Mouse (Mus musculus): ENCODE data around the gene Gfra1. TPM values are rescaled to one million over a fixed set of nuclear protein-coding genes. Genes with fewer than 3 reads are reported as not detected.

Gene Gfra1
- polyA plus RNA-seq, 2 experiments from 2014 or later = 1.1 to 1.7 TPM

DNA sequence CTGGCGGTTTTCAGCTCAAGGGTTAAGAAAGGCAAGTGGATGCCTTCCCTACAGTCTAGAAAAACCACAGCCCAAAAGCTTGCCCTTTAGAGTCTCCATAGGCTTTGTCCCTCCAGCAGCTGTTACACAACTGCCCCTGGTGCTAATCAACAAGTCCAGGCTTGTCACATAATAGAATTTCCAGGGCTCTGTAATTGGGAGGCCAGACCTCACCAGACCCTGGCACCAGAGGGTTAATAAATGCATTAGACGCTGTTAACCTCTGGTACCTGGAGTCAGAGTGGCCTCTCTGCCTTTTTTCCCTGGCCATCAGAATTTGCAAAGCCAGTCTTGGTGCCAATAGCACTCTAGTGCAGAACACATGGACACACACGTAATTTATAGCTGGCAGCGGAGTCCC lies 211.6 kb downstream of the Gfra1 start:
- no peak for ATAC-seq

DNA sequence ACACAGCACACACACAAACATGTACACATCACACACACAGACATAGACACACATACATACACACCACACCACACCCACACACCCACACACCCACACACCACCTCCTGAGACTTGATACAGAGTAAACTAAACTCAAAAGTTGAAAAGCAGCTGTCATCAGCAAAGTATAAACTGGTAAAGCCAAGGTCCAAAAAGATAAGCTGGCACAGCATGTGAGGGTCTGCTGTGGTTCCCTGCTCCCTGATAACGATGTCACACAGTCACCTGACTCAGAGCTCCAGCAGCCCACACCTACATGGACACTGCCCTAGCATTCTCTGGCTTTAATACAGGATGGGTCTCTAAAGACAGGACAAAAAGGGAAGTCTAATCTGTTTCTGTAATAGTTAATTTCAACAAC lies 212.1 kb downstream of the Gfra1 start:
- ATAC-seq = no peak

DNA sequence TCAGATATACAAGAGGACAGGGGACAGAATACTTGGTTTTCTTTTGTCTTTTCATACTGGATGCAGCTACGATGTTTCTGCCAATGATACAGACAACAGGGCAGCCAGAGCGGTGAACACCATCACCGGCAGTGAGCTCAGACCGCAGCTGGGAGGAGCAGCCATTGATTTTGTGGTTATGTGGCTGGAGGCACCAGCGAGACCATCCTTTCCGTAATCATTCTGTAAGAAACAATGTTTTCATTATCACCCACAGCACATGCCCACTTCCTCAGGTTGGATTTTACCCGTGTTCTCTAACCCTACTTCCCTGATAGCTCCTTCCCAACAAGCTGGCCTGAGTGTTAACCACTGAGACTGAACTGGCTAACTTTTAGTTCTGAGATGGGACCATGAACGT lies 217.4 kb downstream of the Gfra1 start:
- ATAC-seq = no peak

DNA sequence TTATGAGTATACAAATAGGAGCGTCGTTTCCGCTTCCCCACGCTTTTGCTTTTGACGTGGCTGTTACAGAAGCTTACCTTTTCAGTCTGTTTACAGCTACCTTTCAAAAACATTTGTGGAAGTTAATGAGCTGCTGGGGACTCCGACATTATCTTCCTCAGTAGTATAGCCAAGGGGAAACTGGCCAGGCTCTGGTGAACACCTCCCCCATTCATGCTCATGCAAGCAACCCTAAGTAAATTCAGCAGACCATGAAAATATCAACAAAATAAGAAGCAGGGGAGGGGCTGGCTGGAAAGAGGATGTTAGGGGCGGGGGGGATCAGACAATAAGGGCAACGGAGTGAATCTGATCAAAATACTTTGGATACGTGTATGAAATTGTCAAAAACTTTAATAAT lies 228.0 kb downstream of the Gfra1 start:
- no peak for ATAC-seq

DNA sequence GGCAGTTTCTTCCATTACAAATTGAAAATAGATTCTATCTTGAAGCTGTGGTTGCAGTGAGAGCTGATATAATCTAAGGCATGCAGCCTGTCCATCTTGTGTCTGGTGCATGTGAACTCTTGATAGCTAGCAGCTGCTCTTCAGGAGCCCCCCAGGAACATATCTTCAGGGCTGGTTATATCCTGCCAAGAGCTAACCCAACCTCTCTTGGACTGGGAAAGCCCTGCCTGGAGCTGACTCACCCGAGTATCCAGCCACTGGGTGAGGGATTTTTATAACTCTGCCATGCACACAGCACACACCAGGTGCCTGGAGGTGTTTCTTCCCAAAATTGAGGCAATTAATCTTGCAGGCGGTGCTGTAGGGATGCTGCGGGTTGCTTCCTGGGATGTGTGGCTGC lies 228.8 kb downstream of the Gfra1 start:
- ATAC-seq = no peak

DNA sequence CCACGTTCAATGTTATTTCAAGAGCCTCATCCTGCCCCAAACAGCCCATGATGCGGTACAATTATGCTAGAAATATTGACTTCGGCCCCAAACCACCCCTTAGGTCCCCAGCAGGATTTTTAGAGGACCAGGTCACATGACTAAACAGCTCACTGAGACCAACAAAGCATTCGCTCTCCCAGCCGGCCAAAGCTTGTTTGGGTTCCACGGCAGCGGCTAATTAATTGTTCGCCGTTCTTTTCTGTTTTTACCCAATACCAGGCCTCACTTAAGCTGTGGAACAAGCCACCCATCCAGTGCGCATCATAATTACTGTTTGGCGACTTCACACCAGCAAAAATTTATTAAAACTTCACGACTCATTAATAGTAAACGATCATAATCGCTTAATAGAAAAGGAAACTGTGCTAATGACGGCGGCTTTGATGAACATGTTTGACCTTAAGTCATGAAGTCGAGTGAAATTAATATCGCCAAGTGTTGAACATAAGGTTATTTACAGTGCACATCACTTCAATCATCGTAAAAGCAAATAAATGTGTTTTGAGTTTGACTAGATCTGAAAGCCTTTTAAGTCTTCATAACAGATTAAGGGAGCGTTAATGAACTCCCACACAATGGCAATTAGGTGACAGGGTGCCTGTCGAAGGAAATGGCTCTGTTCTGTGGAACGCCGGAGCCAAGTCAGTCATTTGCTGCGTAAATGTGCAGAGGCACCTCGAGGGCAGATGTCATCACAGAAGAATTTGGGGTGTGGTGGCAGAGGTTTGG lies 235.5 kb downstream of the Gfra1 start:
- ATAC-seq = no peak

GRCm38 (mm10) chr19:58217591-58217990 lies 238.1 kb downstream of the Gfra1 start:
- ATAC-seq = no peak

DNA sequence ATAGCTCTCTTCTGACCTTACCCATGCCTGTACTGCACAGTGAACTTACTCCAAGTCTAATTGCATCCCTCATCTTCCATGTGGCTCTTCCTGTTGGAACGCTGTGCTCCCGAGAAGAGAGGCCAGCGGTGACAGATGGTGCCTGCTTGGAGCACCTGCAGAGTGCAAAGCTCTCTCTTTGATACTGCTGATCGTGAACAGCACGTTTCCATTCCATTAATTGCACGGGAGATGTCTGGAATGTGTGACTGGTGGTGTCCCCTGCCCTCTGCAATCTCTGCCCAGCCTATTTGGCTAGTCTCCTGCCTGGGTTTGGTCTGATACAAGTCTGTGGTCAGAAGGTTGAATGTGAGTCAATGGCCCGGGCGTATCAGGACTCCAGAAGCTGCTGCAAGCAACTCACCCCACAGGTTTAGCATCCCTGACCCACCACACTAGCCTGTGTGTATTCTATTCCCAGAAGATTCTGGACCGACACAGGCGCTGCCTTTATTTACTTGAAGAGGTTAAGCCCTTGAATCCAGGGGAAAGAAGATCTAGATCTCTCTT lies 249.1 kb downstream of the Gfra1 start:
- no peak for ATAC-seq

- no peak for ATAC-seq
Observed at GRCm38 (mm10) chr19:58205470-58205869, 250.2 kb downstream of the Gfra1 start.

GRCm38 (mm10) chr19:58202627-58203026 lies 253.1 kb downstream of the Gfra1 start:
- ATAC-seq = no peak

DNA sequence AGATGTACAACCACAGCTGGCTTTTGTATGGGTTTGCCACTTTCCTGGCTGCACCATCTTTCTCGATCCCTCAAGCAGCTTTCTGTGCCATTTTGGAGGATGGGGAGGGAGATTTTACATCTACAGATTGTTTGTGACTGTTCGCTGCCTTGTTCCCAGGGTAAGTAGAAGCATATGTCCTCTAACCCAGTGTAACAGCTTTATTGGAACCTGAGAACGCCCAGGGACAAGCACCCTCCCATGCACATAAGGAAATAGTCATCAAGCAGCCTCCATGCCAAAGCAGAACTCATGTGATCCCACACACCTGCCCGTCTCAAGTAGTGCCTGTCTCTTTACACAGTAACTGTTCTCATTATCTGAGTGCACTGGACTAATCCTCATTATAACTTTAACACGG lies 256.0 kb downstream of the Gfra1 start:
- ATAC-seq = no peak

DNA sequence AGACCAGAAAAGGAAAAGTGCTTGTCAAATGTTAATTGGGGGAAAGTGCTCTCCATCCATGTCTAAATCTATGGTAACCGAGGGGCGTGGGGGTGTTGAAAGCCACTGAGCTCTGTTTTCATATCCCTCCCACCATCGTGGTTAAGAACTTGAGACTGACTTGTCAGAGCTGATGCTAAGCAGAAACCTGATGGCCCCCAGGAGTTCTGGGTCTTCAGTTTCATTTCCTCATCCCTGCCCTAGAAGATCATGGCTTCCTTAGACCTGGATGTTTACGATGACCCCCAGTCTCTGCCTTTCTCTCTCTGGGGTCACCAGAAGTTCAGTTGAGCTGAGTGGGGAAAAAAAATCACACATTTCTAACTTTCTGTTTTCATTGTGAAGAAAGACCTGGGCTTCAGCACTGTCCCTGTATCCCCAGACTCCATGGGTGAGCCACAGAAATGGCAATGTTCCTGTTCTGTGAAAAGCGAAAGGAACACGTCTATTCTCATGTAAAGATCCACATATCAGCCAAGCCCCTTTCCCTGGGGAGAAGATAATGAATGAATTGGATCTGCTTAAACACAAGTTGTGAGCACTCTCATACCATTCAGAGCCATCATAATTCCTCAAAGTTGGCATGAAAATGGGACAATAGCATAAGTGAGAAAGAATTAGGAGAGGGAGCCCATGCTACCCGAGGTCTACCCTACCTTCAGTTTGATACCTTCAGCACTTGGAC lies 261.8 kb downstream of the Gfra1 start:
- no peak for ATAC-seq

DNA sequence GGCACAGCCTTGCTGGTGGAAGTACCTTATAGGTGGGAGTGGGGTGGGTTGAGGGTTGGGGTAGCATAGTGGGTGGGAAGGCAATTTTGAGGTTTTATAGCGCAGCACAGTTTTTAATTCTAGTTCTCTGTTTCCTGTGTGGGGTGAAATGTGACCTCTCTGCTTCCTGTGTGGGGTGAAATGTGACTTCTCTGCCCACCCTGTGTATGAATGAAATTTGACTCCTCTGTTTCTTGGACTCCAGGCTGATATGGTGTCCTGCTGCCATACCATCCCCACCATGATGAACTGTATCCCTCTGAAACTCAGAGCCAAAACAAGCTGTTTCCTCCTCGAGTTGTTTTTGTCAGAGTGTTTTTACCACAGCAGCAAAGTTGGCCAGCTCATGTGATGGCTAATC lies 264.8 kb downstream of the Gfra1 start:
- no peak for ATAC-seq

- ATAC-seq = no peak
Observed at GRCm38 (mm10) chr19:58186558-58186957, 269.2 kb downstream of the Gfra1 start.

Other genes starting within 250 kb of the Gfra1 start
- not detected for gene Ccdc172, start 56.1 kb upstream of the Gfra1 start, polyA plus RNA-seq (2017; shearing (Covaris generic))
- not detected for gene Pnlip, start 196.6 kb upstream of the Gfra1 start, polyA plus RNA-seq (2017; shearing (Covaris generic))

Data from CD4-positive, CD25-positive, alpha-beta regulatory T cell, adult 4 months (primary cell).